Mouse (Mus musculus): ENCODE data around the gene Gstcd.

Gstcd gene

DNA sequence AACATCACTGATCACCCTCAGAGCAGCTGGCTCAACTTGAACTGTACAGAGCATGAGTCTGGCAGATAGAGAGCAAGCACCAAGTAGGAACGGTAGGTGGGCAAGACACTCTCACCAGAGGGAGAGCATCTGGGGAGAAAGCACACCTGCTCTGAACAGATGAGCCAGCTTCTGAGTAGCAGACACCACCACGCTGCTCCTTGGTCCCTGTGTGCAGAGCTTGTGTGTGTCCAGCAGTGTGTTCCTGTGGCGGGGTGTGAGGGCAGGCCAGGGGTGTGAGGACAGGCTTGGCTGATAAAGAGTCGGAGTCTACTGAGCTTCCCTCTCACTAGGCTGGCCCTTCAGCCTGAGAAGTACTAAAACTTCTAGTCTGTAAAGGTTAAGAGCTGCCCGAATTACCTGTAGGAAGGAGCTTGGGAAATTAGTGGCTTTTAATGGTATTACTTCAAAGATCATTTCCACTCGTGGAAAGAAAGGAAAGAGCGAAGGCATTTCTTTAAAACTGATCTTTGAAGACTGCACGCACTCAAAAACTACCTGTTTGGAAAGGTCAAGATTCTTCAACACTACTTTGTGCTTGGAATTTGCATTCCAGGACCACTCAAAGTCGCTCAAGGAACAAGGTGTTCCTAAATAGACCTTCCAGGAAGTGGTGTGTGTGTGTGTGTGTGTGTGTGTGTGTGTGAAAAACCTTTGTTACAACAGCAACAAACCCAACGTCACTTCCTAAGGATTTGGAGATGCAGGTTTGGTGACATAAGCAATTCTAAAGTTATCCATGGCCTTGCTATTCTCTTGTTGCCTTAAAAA lies 151.4 kb downstream of the Gstcd start:
- DNase-seq, result peak; percentile 74

DNA sequence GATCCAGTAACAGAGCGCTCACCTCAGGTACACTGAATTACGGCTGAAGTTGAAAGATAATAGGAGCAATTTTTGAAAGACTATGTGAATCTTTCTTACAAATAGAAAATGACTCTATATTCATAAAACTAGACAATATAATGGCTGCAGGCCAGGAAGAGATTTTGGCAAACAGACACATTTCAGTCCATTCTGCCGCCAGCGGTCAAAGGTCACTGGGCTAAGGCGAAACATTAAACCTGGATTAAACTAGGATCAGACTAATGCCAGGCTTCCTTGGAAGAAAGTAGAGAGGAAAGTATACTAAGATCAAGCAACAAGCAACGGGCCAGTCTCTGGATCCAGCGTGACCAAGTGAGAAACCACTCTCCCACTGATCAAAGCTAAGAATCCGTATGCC lies 152.8 kb downstream of the Gstcd start:
- no peak for DNase-seq

DNA sequence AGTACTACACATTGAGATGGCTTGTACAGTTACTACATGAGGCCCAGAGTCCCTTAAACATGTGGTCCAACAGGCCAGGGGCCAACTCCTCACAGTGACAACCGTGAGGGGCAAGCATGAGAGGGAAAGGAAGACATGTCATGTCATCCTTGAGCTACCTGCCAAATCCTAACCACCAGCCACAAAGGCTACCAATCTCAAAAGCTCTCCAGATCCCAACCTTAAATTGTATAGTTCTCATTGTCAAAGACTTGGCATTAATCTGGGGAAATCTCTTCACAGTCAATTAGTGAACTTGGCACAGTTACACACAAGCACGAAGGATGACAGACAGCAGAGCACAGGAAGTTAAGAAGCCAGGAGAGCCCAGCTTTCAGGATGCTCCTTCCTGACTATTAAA lies 157.2 kb downstream of the Gstcd start:
- no peak for DNase-seq
